8 mouse cellular contexts compared by ENCODE assay signal in the genomic region with DNA sequence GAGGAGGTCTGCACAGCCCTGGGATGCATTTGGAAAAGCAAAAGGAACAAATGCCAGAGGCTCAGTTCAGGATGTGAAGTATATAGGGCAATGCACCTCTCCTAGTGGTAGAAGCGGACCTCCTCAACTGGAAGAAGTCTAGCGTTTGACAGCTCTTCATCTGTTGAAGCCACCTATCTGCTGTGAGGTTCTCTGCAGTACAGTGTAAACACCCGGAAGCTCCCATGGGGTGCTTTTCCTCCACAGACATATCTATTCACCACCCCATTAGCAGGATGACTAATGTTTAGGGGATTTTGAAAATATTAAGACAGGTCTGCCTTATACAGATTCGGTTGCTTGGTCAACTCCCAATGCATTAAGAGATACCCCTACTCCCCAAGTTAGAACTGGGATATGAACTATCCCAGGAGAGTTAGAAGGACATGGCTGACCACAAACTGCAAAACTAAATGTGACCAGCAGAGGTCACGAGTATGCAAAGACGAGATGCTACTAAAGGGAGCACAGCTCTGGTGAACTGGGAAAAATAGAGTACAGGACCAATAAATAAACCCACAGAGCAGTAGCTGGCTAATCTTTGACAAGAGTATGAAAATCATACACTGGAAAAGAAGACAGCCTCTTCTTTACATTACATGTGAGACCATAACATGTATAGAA. TPM values are rescaled to one million over a fixed set of nuclear protein-coding genes. Genes with fewer than 3 reads are reported as not detected.
DNase-seq lines count a peak whose midpoint lies in the region; ATAC-seq lines count a peak whose summit lies in the region.

No protein-coding gene starts in this region.

- intact Hi-C loops in heart, postnatal 10 days (cut with DNase I): loop anchor here (1.0 kb wide), 1 partner anchor 106 kb away; no protein-coding TSS in a partner anchor

- no peaks in the 10 kb centered on the region for H3K9me3 ChIP-seq in heart, embryonic 12.5 days (replicated peaks)
- H3K9me3 ChIP-seq in stomach, embryonic 16.5 days (replicated peaks; ENCODE audit: control insufficient read depth, low read length): no peaks in the 10 kb centered on the region

- WGBS in heart, embryonic 12.5 days: 34% methylated on average over 6 of the region's 6 CpGs
- 33% methylated on average over 6 of the region's 6 CpGs for WGBS in stomach, embryonic 16.5 days

- no peaks in the 10 kb centered on the region for H3K27me3 ChIP-seq in heart, embryonic 12.5 days (replicated peaks)
- no peaks in the 10 kb centered on the region for H3K27me3 ChIP-seq in stomach, embryonic 16.5 days (ENCODE audit: control insufficient read depth, insufficient read depth, low read length)

- H3K4me1 ChIP-seq in heart, embryonic 12.5 days (replicated peaks): no peaks in the 10 kb centered on the region
- H3K4me1 ChIP-seq in stomach, embryonic 16.5 days (ENCODE audit: control insufficient read depth, insufficient read depth, low read length): no peaks in the 10 kb centered on the region

- H3K36me3 ChIP-seq in heart, embryonic 12.5 days: no peaks in the 10 kb centered on the region
- no peaks in the 10 kb centered on the region for H3K36me3 ChIP-seq in stomach, embryonic 16.5 days (ENCODE audit: control insufficient read depth, insufficient read depth, low read length)

- no peak overlapping the region for H3K4me3 ChIP-seq in heart, embryonic 12.5 days
- H3K4me3 ChIP-seq in stomach, embryonic 16.5 days (replicated peaks; ENCODE audit: low read length): no peak overlapping the region

- no peak overlapping the region for H3K4me2 ChIP-seq in heart, embryonic 12.5 days
- H3K4me2 ChIP-seq in stomach, embryonic 16.5 days (ENCODE audit: low read depth, low read length): no peak overlapping the region

- DNase-seq in heart, postnatal 10 days: peak; percentile 77 to 88
- peak; percentile 53 to 60 for DNase-seq in adrenal gland, adult 18-20 months (ENCODE audit: low spot score in 2 of 2)
- peak; percentile 85 for DNase-seq in induced T-regulatory cell, adult 2 months (ENCODE audit: low read depth)
- peak; percentile 25 to 78 for DNase-seq in layer of hippocampus, postnatal 25 days (ENCODE audit: extremely low spot score in 1 of 2, low spot score in 1 of 2)
- DNase-seq in mesoderm, embryonic 11.5 days (ENCODE audit: low read depth, low spot score): peak; percentile 59

- no peak overlapping the region for H3K27ac ChIP-seq in heart, embryonic 12.5 days (ENCODE audit: poor library complexity, severe bottlenecking)
- H3K27ac ChIP-seq in stomach, embryonic 16.5 days (ENCODE audit: low read length): no peak overlapping the region

- H3K9ac ChIP-seq in heart, embryonic 12.5 days: no peak overlapping the region
- no peak overlapping the region for H3K9ac ChIP-seq in stomach, embryonic 16.5 days (ENCODE audit: low read length)

- no peak for ATAC-seq in heart, embryonic 12.5 days (ENCODE audit: insufficient number of reproducible peaks, low FRiP score)
- ATAC-seq in erythroblast, adult 5-6 weeks (replicated peaks; ENCODE audit: low FRiP score, poor library complexity, severe bottlenecking): peak; percentile 72
- ATAC-seq in stomach, embryonic 16.5 days (ENCODE audit: insufficient read depth, low FRiP score): peak; percentile 21; the same call in 1 of the 2 replicates

RNA-seq across cellular contexts. Expression of gene Apbb1ip, which starts 15.5 kb away (rescaled TPM):
- total RNA-seq in heart, postnatal 10 days (2021): 1 to 10 TPM; 3.0 to 3.2 TPM
- 0.61 and 1.2 TPM in 2 replicates for polyA plus RNA-seq in heart, embryonic 12.5 days (2016; fragmentation: Nextera tagmentation; extraction: Ambion mirVana)
- total RNA-seq in adrenal gland, adult 18-20 months (2021): 1 to 10 TPM; 1.8 to 4.6 TPM
- 58.1 and 64.6 TPM in 2 replicates for total RNA-seq in erythroblast, adult 5-6 weeks (2015; ENCODE audit: low replicate concordance)
- total RNA-seq in erythroblast, adult 5-6 weeks (2017; ENCODE audit: low replicate concordance): 6.7 and 7.9 TPM in 2 replicates
- total RNA-seq in layer of hippocampus, postnatal 25 days (2021): 1 to 10 TPM; 5.4 to 6.2 TPM
- 2.2 and 2.3 TPM in 2 replicates for polyA plus RNA-seq in stomach, embryonic 16.5 days (2015; fragmentation: Nextera tagmentation; extraction: Ambion mirVana)
